In the genomic region with DNA sequence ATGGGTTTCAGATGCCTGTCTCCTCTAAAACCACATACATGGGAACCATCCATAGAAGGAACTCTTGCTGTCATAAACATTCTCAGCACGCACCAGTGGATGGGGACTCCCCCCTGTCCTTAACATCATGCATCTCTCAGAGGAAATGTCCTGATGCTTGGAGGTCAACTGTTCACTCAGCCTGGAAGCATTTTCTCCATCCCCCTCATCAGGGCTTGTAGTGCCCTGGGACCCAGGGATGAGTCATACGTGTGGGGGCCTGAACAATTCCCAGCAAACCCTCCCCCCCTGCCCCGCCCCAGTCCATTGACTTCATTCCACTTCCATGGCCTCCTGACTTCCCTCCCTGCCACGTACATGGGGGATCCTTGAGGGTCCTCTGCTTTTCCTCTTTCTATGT, we compare ENCODE assay signal across 21 mouse cellular contexts.
DNase-seq lines count a peak whose midpoint lies in the region; ATAC-seq and TF ChIP-seq lines count a peak whose summit lies in the region.
"Had no signal": no experiment of that assay in that cellular context is flagged by ENCODE, and none has a peak within 500 bp of the region (broad histone marks: within the 10 kb centered on the region; RNA-seq: fewer than 3 reads in every experiment).

No protein-coding gene starts in this region.

- no peak overlapping the region for H3K4me3 ChIP-seq in gastrocnemius, adult 2 months
- H3K4me3 ChIP-seq in forebrain, embryonic 13.5 days, result no peak overlapping the region
- H3K4me3 ChIP-seq: embryonic facial prominence, embryonic 15.5 days; forebrain, embryonic 12.5 days; heart, adult 2 months; heart, embryonic 12.5 days; hindbrain, embryonic 10.5 days; intestine, embryonic 15.5 days had no signal

- intact Hi-C loops in gastrocnemius, adult 2 months (cut with DNase I), result no loop called here
- intact Hi-C loops in gastrocnemius, postnatal 36 days (cut with DNase I), result no loop called here

- no peaks in the 10 kb centered on the region for H3K9me3 ChIP-seq in forebrain, embryonic 13.5 days (replicated peaks)
- H3K9me3 ChIP-seq: embryonic facial prominence, embryonic 15.5 days; forebrain, embryonic 12.5 days; heart, embryonic 12.5 days; hindbrain, embryonic 10.5 days; intestine, embryonic 15.5 days had no signal

- no peak overlapping the region for H3K27ac ChIP-seq in gastrocnemius, adult 2 months
- no peak overlapping the region for H3K27ac ChIP-seq in forebrain, embryonic 13.5 days
- H3K27ac ChIP-seq: embryonic facial prominence, embryonic 15.5 days; forebrain, embryonic 12.5 days; heart, adult 2 months; hindbrain, embryonic 10.5 days; hindbrain, embryonic 14.5 days; intestine, embryonic 15.5 days had no signal

- H3K4me2 ChIP-seq in forebrain, embryonic 13.5 days, result no peak overlapping the region
- H3K4me2 ChIP-seq: embryonic facial prominence, embryonic 15.5 days; forebrain, embryonic 12.5 days; heart, embryonic 12.5 days; hindbrain, embryonic 14.5 days; intestine, embryonic 15.5 days had no signal

- no peaks in the 10 kb centered on the region for H3K36me3 ChIP-seq in forebrain, embryonic 13.5 days (ENCODE audit: poor library complexity, severe bottlenecking)
- H3K36me3 ChIP-seq: embryonic facial prominence, embryonic 15.5 days; forebrain, embryonic 12.5 days; heart, embryonic 12.5 days; hindbrain, embryonic 10.5 days; intestine, embryonic 15.5 days had no signal

- no peak for TF ChIP-seq CTCF in gastrocnemius, adult 2 months (IDR thresholded peaks at IDR 0.05)

- H3K4me1 ChIP-seq in forebrain, embryonic 13.5 days, result no peaks in the 10 kb centered on the region
- H3K4me1 ChIP-seq: forebrain, embryonic 12.5 days; intestine, embryonic 15.5 days had no signal

- DNase-seq in gastrocnemius, adult 2 months, result peak; percentile 13
- no peak for DNase-seq in gastrocnemius, postnatal 36 days
- peak; percentile 10 for DNase-seq in retina, embryonic 14.5 days (ENCODE audit: low spot score)
- DNase-seq in retina, postnatal 1 day, result no peak
- DNase-seq in fibroblast of lung, adult 2 months (ENCODE audit: low read depth), result peak; percentile 30
- DNase-seq in right cerebral cortex, postnatal 25 days, result no peak
- DNase-seq: adrenal gland, adult 8-10 months; adrenal gland, postnatal 36 days; cerebellum, adult 11 months; cerebellum, adult 8-10 months; cerebellum, postnatal 14 days; embryo, embryonic 11 days; forebrain, postnatal 0 days; heart, adult 2 months had no signal

- no peak overlapping the region for H3K9ac ChIP-seq in forebrain, embryonic 13.5 days
- H3K9ac ChIP-seq: embryonic facial prominence, embryonic 15.5 days; forebrain, embryonic 12.5 days; forebrain, postnatal 0 days; heart, embryonic 12.5 days; hindbrain, embryonic 14.5 days; intestine, embryonic 15.5 days had no signal

- ATAC-seq in forebrain, embryonic 13.5 days, result no peak
- ATAC-seq: forebrain, postnatal 0 days; intestine, embryonic 15.5 days had no signal

- 73% methylated on average over 4 of the region's 4 CpGs for WGBS in forebrain, embryonic 13.5 days

- H3K27me3 ChIP-seq in forebrain, embryonic 13.5 days, result no peaks in the 10 kb centered on the region
- H3K27me3 ChIP-seq: embryonic facial prominence, embryonic 15.5 days; forebrain, embryonic 12.5 days; heart, embryonic 12.5 days; intestine, embryonic 15.5 days had no signal

Comparison
In these comparisons a context has a peak if more than half of its experiments do, and no peak if none do; other contexts are left out.
1. DNase-seq: peak in gastrocnemius, adult 2 months (single experiment), retina, embryonic 14.5 days (single experiment) and fibroblast of lung, adult 2 months (single experiment); none in gastrocnemius, postnatal 36 days (0 of 2), retina, postnatal 1 day (single experiment) and right cerebral cortex, postnatal 25 days (single experiment).